Mouse (Mus musculus) thymus, postnatal 10 days (tissue): ENCODE data around the gene Hmga1b.
"Not testable (repeated sequence)": the region's sequence is repeated elsewhere in the genome, so short reads cannot be mapped to it uniquely, and the experiment has no call there.

Experiments used
- DNase-seq, 2 experiments: peaks; one replicate each; pipeline ENCODE4 v3.0.0; 2021; ENCODE audit warnings: low spot score in 2 of 2

The Hmga1b gene

DNA sequence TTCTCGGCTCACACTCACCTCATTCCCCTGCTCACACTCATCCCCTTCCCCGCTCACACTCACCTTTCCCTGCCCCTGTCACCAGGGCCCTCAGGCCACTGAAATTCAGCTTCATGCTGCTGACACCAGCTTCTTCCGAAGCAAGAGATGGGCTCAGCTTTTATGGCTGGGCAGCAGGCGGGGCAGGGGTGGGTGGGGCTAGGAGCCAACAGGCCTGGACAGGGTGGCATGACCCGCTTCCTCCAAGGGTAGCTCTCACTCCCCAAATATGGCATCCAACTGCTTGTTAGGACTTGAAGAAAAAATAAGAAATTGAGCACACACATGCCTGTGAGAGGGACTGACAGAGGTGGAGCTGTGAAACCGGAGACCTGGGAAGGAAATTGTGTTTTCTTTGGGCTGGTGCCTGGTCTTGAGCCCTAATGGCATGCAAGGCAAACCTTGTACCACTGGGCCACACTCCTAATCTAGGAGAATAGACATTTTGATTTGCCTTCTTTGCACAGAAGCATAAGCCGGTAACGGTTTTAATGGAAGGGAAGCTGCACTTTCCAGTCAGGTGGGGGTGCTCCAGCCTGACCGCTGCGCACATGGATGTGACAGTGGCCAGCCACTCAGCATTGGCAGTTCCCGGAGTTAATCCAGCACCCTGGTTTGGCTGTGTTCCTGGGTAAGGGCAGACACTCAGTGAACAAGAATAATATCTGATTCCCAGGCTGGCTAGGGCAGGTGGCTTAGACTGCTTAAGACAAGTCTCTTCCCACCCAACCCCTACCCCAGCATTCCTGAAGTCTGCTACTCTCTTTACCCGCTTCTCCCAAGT lies 30.5 kb upstream of the Hmga1b start, which contains the start of gene Cbr2:
Gene Cbr2 (minus strand): TSS at position 257 of the 823 bp plus-strand sequence.
- DNase-seq, result no peak

GRCm38 (mm10) chr11:120733521-120733920 lies 29.1 kb upstream of the Hmga1b start:
- DNase-seq, result no peak

GRCm38 (mm10) chr11:120736424-120736823 lies 26.2 kb upstream of the Hmga1b start:
- no peak for DNase-seq

- DNase-seq, result no peak
Observed at GRCm38 (mm10) chr11:120740981-120741380, 21.6 kb upstream of the Hmga1b start.

- DNase-seq, result no peak
Observed at GRCm38 (mm10) chr11:120744121-120744701, 18.4 kb upstream of the Hmga1b start.

DNA sequence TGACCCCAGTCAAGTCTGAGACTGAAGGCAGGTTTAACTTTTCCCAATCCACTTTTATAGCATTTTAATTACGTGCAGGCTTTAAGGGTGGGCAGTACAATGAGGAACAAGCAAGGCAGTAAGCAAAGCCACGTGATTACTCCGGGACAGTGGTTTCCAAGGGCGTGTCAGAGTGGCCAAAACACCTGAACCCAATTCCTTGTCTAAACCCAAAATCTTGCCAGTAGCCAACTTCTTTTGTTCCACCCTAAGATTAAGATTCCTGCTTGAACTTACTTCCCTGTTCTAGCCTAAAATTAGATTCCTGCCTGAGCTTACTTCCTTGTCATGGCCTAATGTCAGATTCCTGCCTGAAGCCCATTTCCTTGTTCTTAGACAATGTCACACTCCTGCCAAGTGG lies 14.6 kb upstream of the Hmga1b start:
- DNase-seq, result no peak

DNA sequence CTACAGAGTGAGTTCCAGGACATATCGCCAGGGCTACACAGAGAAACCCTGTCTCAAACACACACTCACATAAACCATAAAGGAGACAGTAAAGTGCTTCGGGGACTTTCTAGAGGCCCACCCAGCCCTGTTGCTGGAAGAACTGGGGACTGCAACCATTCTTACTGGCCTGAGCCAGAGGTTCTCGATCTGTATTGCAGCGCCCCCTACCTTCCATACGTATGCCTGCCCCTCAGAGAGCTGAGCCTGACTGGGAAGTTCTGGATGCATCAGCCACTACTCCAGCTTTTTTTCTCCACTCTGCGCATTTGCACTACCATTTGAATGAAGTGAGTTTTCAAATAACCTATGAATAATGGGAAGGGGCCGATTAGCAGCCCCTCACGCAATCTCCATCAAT lies 13.2 kb upstream of the Hmga1b start:
- peak in 1 of 2 experiments; percentile 40 for DNase-seq

GRCm38 (mm10) chr11:120751606-120752005 lies 11.0 kb upstream of the Hmga1b start:
- no peak for DNase-seq

- no peak for DNase-seq
Observed at GRCm38 (mm10) chr11:120760236-120760635, 2.4 kb upstream of the Hmga1b start.

GRCm38 (mm10) chr11:120761811-120762671 lies 553 bp upstream of the Hmga1b start:
- no peak for DNase-seq

- not testable (repeated sequence) for DNase-seq
Observed at GRCm38 (mm10) chr11:120763121-120763999, 766 bp downstream of the Hmga1b start.

- not testable (repeated sequence) for DNase-seq
Observed at GRCm38 (mm10) chr11:120767023-120767422, 4.4 kb downstream of the Hmga1b start.

DNA sequence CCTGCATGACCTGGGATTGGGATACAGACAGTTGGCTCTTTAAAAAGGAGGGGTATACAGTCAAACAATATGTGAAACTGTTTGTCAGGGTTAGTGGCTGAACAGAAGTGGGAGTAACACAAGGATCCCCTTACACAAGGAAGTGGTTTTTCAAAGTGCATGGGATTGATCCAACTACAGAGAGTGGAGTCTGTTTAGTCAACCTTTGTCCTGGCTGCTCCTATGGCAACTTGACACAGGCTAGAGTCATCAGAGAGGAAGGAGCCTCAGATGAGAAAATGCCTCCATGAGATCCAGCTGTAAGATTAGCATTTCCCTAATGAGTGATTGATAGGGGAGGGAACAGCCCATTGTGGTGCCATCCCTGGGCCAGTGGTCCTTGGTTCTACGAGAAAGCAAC lies 5.6 kb downstream of the Hmga1b start:
- no peak for DNase-seq

- DNase-seq, result no peak
Observed at GRCm38 (mm10) chr11:120772749-120773148, 10.2 kb downstream of the Hmga1b start.

GRCm38 (mm10) chr11:120773463-120774190 lies 11.0 kb downstream of the Hmga1b start:
- DNase-seq, result no peak

GRCm38 (mm10) chr11:120775774-120776469 lies 13.3 kb downstream of the Hmga1b start:
- peak; percentile 88 to 98 for DNase-seq

- DNase-seq, result no peak
Observed at GRCm38 (mm10) chr11:120777123-120777522, 14.5 kb downstream of the Hmga1b start.

DNA sequence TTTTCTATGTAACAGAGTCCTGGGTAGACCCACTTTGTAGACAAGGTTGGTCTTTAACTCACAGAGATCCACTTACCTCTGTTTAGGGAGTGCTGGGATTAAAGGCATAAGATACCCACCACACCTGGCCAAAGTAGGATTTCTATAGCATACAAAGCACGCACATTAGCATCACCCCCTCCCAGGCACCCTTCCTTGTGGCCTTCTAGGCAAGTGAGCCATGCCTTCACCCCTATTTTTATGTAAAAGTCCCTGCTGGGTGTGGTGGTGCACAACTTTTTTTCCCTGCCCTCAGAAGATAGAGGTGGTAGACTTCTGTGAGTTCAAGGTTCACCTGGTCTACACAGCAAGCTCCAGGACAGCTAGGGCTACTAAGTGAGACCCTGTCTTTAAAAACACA lies 17.3 kb downstream of the Hmga1b start:
- no peak for DNase-seq

DNA sequence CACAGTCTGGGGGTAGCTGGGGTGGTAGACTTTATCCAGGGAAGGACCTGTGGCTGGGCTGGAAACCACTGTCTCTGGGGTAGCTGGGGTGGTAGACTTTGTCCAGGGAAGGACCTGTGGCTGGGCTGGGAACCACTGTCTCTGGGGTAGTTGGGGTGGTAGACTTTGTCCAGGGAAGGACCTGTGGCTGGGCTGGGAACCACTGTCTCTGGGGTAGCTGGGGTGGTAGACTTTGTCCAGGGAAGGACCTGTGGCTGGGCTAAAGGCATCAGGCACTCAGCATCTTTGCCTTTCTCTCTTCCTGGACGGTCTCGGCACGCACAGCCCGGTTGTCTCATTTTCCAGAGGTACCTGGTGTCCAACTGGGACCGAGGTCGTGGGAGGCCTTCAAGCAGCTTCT lies 18.8 kb downstream of the Hmga1b start:
- DNase-seq, result not testable (repeated sequence)
